Mouse (Mus musculus): ENCODE data around the gene Rnd2. TPM values are rescaled to one million over a fixed set of nuclear protein-coding genes. Genes with fewer than 3 reads are reported as not detected.

Rnd2 gene
- total RNA-seq, 2 experiments from 2014 or later, result 166 to 176 TPM

GRCm38 (mm10) chr11:101519364-101519763 is 54.6 kb downstream of the Rnd2 start:
- DNase-seq (ENCODE audit: low spot score in 2 of 2), result no peak

Small RNA genes within 50 kb of the gene (microRNA-seq; reads per million reads assigned to microRNA genes)
- 0 to 0.20 reads per million in 2 experiments for gene Mir6929

Other genes with a start within 250 kb of the Rnd2 start
- gene Ezh1, start 238.5 kb upstream of the Rnd2 start, total RNA-seq (2021), result 10 to 100 TPM; 27.9 to 30.9 TPM
- 10 to 100 TPM; 69.6 to 70.0 TPM for gene Ramp2, start 219.0 kb upstream of the Rnd2 start, total RNA-seq (2021)
- 10 to 100 TPM; 78.4 to 81.9 TPM for gene Vps25, start 211.3 kb upstream of the Rnd2 start, total RNA-seq (2021)
- gene Wnk4, start 204.4 kb upstream of the Rnd2 start, total RNA-seq (2021), result 1 to 10 TPM; 3.4 to 4.5 TPM
- gene Cntd1, start 186.0 kb upstream of the Rnd2 start, total RNA-seq (2021), result under 1 TPM; 0.37 to 0.56 TPM
- gene Coa3, start 185.9 kb upstream of the Rnd2 start, total RNA-seq (2021), result 10 to 100 TPM; 92.7 to 93.1 TPM
- 100 to 1,000 TPM; 173 to 195 TPM for gene Becn1, start 162.7 kb upstream of the Rnd2 start, total RNA-seq (2021)
- gene Psme3, start 148.8 kb upstream of the Rnd2 start, total RNA-seq (2021), result 100 to 1,000 TPM in 1 of 2 experiments, 10 to 100 TPM in 1; 96.6 to 106 TPM
- gene Aoc2, start 139.9 kb upstream of the Rnd2 start, total RNA-seq (2021), result 1 to 10 TPM; 4.8 TPM
- 1 to 10 TPM; 1.7 to 1.8 TPM for gene Aoc3, start 134.4 kb upstream of the Rnd2 start, total RNA-seq (2021)
- gene G6pc, start 97.4 kb upstream of the Rnd2 start, total RNA-seq (2021), result not detected
- gene Aarsd1, start 47.4 kb upstream of the Rnd2 start, total RNA-seq (2021), result 10 to 100 TPM; 51.0 to 57.2 TPM
- 1 to 10 TPM; 4.1 to 4.5 TPM for gene Gm27029, start 40.2 kb upstream of the Rnd2 start, total RNA-seq (2021)
- gene Rundc1, start 39.9 kb upstream of the Rnd2 start, total RNA-seq (2021), result 10 to 100 TPM; 24.4 to 26.4 TPM
- 1 to 10 TPM; 1.3 to 1.9 TPM for gene Ptges3l, start 39.7 kb upstream of the Rnd2 start, total RNA-seq (2021)
- gene Rpl27, start 22.7 kb upstream of the Rnd2 start, total RNA-seq (2021), result 10 to 100 TPM; 66.9 to 67.8 TPM
- 1 to 10 TPM; 2.2 to 2.5 TPM for gene Ifi35, start 16.6 kb upstream of the Rnd2 start, total RNA-seq (2021)
- gene Vat1, start 1.2 kb downstream of the Rnd2 start, total RNA-seq (2021), result 10 to 100 TPM; 67.0 to 77.7 TPM
- 1 to 10 TPM; 2.7 to 3.3 TPM for gene Brca1, start 87.0 kb downstream of the Rnd2 start, total RNA-seq (2021)
- 100 to 1,000 TPM; 161 to 165 TPM for gene Nbr1, start 87.2 kb downstream of the Rnd2 start, total RNA-seq (2021)
- 1 to 10 TPM; 2.7 to 3.6 TPM for gene Tmem106a, start 117.2 kb downstream of the Rnd2 start, total RNA-seq (2021)
- gene Gm11634, start 134.3 kb downstream of the Rnd2 start, total RNA-seq (2021), result not detected
- 1 to 10 TPM; 4.2 to 7.7 TPM for gene Rdm1, start 162.2 kb downstream of the Rnd2 start, total RNA-seq (2021)
- 10 to 100 TPM; 12.1 to 13.3 TPM for gene Arl4d, start 200.5 kb downstream of the Rnd2 start, total RNA-seq (2021)

All from layer of hippocampus, postnatal 10 days (tissue).